Mouse (Mus musculus) spleen, adult 2 months (tissue): ENCODE data around the gene Nell1.

Source experiments
- CTCF ChIP-seq: fragments of 200-500 bp; IDR thresholded peaks from 2 replicates; pipeline ENCODE4 v1.5.1; 2011; ENCODE audit warnings: mild to moderate bottlenecking, inconsistent platforms; ENCODE audit not compliant: insufficient read depth, insufficient read length, insufficient replicate concordance; ENCODE audit errors: extremely low read depth
- POLR2A ChIP-seq: fragments of 200-500 bp; IDR thresholded peaks from 2 replicates; pipeline ENCODE4 v1.6.1; 2011; ENCODE audit warnings: low read depth, low read length, inconsistent platforms

GRCm38 (mm10) chr7:50633147-50633546 is 658.5 kb downstream of the Nell1 start:
- TF ChIP-seq CTCF (no peak), POLR2A (no peak)
